8 mouse cellular contexts compared by ENCODE assay signal in genomic region chr7:122132497-122133337, GRCm38 (mm10). TPM values are rescaled to one million over a fixed set of nuclear protein-coding genes. Genes with fewer than 3 reads are reported as not detected.
DNase-seq lines count a peak whose midpoint lies in the region; ATAC-seq and TF ChIP-seq lines count a peak whose summit lies in the region.

Gene Palb2 (minus strand): TSS chr7:122132985.
Gene Dctn5 (plus strand): TSS chr7:122133041.

- H3K4me3 ChIP-seq in hindbrain, embryonic 13.5 days = peak within 1 kb of the TSS; percentile 94

- no peaks in the 10 kb centered on the region for H3K27me3 ChIP-seq in Patski
- H3K27me3 ChIP-seq in hindbrain, embryonic 13.5 days = no peaks in the 10 kb centered on the region

- peak within 1 kb of the TSS; percentile 81 for H3K27ac ChIP-seq in hindbrain, embryonic 13.5 days

- ATAC-seq in Patski = peak; percentile 96
- ATAC-seq in hindbrain, embryonic 13.5 days (ENCODE audit: low FRiP score) = peak; percentile 95

- no peaks in the 10 kb centered on the region for H3K9me3 ChIP-seq in hindbrain, embryonic 13.5 days

- DNase-seq in Patski (ENCODE audit: low read depth, low spot score) = peak; percentile 77
- DNase-seq in cerebellum, postnatal 14 days = peak; percentile 98
- DNase-seq in frontal cortex, postnatal 14 days (ENCODE audit: low spot score in 2 of 2) = peak; percentile 97
- DNase-seq in layer of hippocampus, postnatal 25 days (ENCODE audit: extremely low spot score in 1 of 2, low spot score in 1 of 2) = peak; percentile 95 to 97
- DNase-seq in lung, postnatal 25 days (ENCODE audit: low spot score) = peak; percentile 97
- DNase-seq in retina, embryonic 14.5 days (ENCODE audit: low spot score) = peak; percentile 98
- peak; percentile 98 for DNase-seq in thymus, postnatal 4 days

- WGBS in hindbrain, embryonic 13.5 days = under 1% methylated on average over 54 of the region's 54 CpGs

- peaks cover 14% of the 10 kb centered on the region for H3K4me1 ChIP-seq in hindbrain, embryonic 13.5 days (replicated peaks)

- H3K4me2 ChIP-seq in hindbrain, embryonic 13.5 days = peak within 1 kb of the TSS; percentile 94

- POLR2A ChIA-PET in Patski (lab: Charles Lee) = no interaction called here

- peaks cover 37% of the 10 kb centered on the region for H3K36me3 ChIP-seq in hindbrain, embryonic 13.5 days

- peak within 1 kb of the TSS; percentile 94 for H3K9ac ChIP-seq in hindbrain, embryonic 13.5 days

- in situ Hi-C loops in Patski (cut with MboI; ENCODE audit: low pct_unique_long_range_greater_than_20kb) = no loop called here

- CTCF ChIA-PET in Patski (lab: Charles Lee) = no interaction called here

- no peak for TF ChIP-seq CTCF in Patski (IDR thresholded peaks at IDR 0.05)

RNA-seq across cellular contexts. Expression of gene Palb2, which starts in this region (rescaled TPM):
- polyA plus RNA-seq in Patski (2021) = 4.6 TPM
- 5.7 and 8.7 TPM in 2 replicates for polyA plus RNA-seq in hindbrain, embryonic 13.5 days (2015; fragmentation: Nextera tagmentation; extraction: Ambion mirVana)
- total RNA-seq in layer of hippocampus, postnatal 25 days (2021) = 1 to 10 TPM; 1.3 to 1.4 TPM

RNA-seq across cellular contexts. Expression of gene Dctn5, which starts in this region (rescaled TPM):
- 54.1 TPM for polyA plus RNA-seq in Patski (2021)
- polyA plus RNA-seq in hindbrain, embryonic 13.5 days (2015; fragmentation: Nextera tagmentation; extraction: Ambion mirVana) = 162 TPM in 2 replicates
- total RNA-seq in layer of hippocampus, postnatal 25 days (2021) = 100 to 1,000 TPM; 100 to 111 TPM

Comparison
In these comparisons a context has a peak if more than half of its experiments do, and no peak if none do; other contexts are left out.
1. Peak in every context shown above with its lines: DNase-seq, ATAC-seq, H3K4me3 ChIP-seq and H3K27ac ChIP-seq.